Mouse (Mus musculus) stomach, embryonic 14.5 days (tissue): ENCODE data around the gene Grm8. TPM values are rescaled to one million over a fixed set of nuclear protein-coding genes. Genes with fewer than 3 reads are reported as not detected.
A peak's percentile ranks its signal among the peaks of the same experiment; 100 is the strongest.

Experiments used
- ATAC-seq: fragments of 200-750 bp; cut with Nextera tagmentation; 2 replicates; pipeline ENCODE4 v1.8.0; 2017; ENCODE audit warnings: low read depth, moderate TSS enrichment; ENCODE audit not compliant: insufficient number of reproducible peaks, insufficient read depth, low FRiP score
- H3K27ac ChIP-seq: fragments of 300-500 bp; sonication (generic); 2 replicates; pipeline ENCODE4 v1.5.1; 2014; ENCODE audit warnings: mild to moderate bottlenecking, low read length, moderate library complexity, mixed read lengths
- H3K27me3 ChIP-seq: fragments of 300-500 bp; sonication (generic); 2 replicates; pipeline ENCODE4 v1.6.1; 2014; ENCODE audit warnings: low read length, control low read depth, mixed read lengths; ENCODE audit not compliant: control insufficient read depth, insufficient read depth
- H3K36me3 ChIP-seq: fragments of 300-500 bp; sonication (generic); 2 replicates; pipeline ENCODE4 v1.6.1; 2014; ENCODE audit warnings: mild to moderate bottlenecking, control low read depth, low read length, moderate library complexity, mixed read lengths; ENCODE audit not compliant: control insufficient read depth, insufficient read depth
- H3K4me1 ChIP-seq: fragments of 300-500 bp; sonication (generic); 2 replicates; pipeline ENCODE4 v1.6.1; 2014; ENCODE audit warnings: low read length, control low read depth, mixed read lengths; ENCODE audit not compliant: control insufficient read depth, insufficient read depth
- H3K4me2 ChIP-seq: fragments of 300-500 bp; sonication (generic); replicated peaks from 2 replicates; pipeline ENCODE4 v1.6.1; 2014; ENCODE audit warnings: low read depth, low read length, control low read depth
- H3K4me3 ChIP-seq: fragments of 300-500 bp; sonication (generic); 2 replicates; pipeline ENCODE4 v1.5.1; 2014; ENCODE audit warnings: low read depth, low read length, control low read depth
- H3K9ac ChIP-seq: fragments of 300-500 bp; sonication (generic); replicated peaks from 2 replicates; pipeline ENCODE4 v1.6.1; 2014; ENCODE audit warnings: low read depth, mild to moderate bottlenecking, control low read depth, low read length, moderate library complexity, mixed read lengths
- H3K9me3 ChIP-seq: fragments of 300-500 bp; sonication (generic); 2 replicates; pipeline ENCODE4 v1.6.1; 2016; ENCODE audit warnings: low read depth, low read length, control low read depth; ENCODE audit not compliant: control insufficient read depth
- WGBS: fragments of 180-500 bp; shearing (Covaris S2); extraction: QIAGEN DNeasy Blood & Tissue Kit; methylation state at CpG from one replicate; pipeline ENCODE4 v1.1.7; 2014; 5-methylcytosine and 5-hydroxymethylcytosine counted together
- polyA plus RNA-seq: library from polyadenylated mRNA; unstranded; fragments of >200 nt; fragmentation: Nextera tagmentation; extraction: Ambion mirVana; gene quantifications from 2 replicates; pipeline ENCODE4 v1.2.1, GENCODE M21; 2014

Grm8 gene
- polyA plus RNA-seq: 2.1 and 3.1 TPM in 2 replicates

DNA sequence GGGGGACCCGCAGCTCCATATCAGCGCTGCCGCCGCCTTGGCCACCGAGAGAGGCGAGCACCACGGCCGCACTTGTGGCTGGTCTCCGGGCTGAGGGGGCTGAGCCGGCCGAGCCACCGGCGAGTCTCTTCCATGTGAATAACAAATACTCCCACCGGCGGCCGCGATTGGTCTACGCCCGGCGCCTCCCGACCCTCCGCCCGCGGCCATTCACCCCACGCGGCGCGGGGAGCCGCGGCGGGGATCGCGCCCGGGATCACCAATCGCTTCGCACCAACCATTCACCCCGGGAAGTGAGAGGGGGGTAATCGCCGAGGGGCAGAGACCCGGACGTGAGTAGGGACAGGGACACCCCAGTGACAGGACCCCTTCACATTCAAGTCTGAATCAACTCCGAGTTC, at the start of gene Grm8:
Gene Grm8 (minus strand): TSS at position 178 of the 401 bp plus-strand sequence.
- peak within 1 kb of the TSS; percentile 99 for H3K4me2 ChIP-seq
- under 1% methylated on average over 41 of the region's 42 CpGs for WGBS

DNA sequence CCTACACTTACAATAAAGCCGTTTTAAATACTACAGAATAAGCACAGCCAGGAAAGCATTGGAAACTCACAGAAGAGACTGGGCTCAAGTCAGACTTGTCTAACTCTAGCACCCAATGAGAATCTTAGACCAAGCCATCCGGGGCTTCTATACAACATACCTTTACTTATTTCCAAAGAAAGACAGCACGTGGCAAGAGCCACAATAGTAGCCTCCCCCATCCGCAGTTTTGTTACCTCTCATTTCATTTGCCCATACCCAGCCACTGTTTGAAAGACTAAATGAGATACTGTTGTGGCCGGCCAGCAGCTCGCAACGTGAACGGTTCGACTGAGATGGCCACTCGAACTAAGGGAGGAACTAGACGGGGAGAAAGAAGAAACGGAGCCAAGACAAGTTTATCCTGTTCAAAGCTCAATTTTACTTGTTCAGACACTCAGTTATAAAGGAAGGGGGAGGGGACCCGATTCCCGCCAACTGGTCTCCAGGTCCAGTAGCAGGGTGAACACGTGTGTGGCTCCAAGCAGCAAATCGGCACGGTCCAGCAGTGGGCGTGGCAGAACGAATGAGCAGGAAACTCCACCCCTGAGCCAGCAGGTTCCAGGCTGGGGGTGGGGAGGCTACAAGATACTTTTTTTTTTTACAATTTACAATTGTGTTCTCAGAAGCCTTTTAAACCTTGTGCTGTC, 35.0 kb upstream of the Grm8 start:
- no peak for ATAC-seq
- no peak overlapping the region for H3K27ac ChIP-seq
- H3K4me3 ChIP-seq: no peak overlapping the region
- no peaks in the 10 kb centered on the region for H3K36me3 ChIP-seq
- H3K9me3 ChIP-seq: no peaks in the 10 kb centered on the region
- no peak overlapping the region for H3K9ac ChIP-seq
- WGBS: 69% methylated on average over 19 of the region's 19 CpGs
- no peaks in the 10 kb centered on the region for H3K4me1 ChIP-seq
- H3K27me3 ChIP-seq: no peaks in the 10 kb centered on the region
- no peak overlapping the region for H3K4me2 ChIP-seq

More for the DNA sequence above, at the start of gene Grm8:
- peaks cover 22% of the 10 kb centered on the region for H3K27me3 ChIP-seq
- no peaks in the 10 kb centered on the region for H3K9me3 ChIP-seq
- no peak within 1 kb of the TSS for H3K27ac ChIP-seq
- ATAC-seq: peak; percentile 28
- H3K36me3 ChIP-seq: no peaks in the 10 kb centered on the region
- H3K4me3 ChIP-seq: peak within 1 kb of the TSS; percentile 48
- peaks cover 5% of the 10 kb centered on the region; the same call in 1 of the 2 replicates for H3K4me1 ChIP-seq
- H3K9ac ChIP-seq: peak within 1 kb of the TSS; percentile 30

DNA sequence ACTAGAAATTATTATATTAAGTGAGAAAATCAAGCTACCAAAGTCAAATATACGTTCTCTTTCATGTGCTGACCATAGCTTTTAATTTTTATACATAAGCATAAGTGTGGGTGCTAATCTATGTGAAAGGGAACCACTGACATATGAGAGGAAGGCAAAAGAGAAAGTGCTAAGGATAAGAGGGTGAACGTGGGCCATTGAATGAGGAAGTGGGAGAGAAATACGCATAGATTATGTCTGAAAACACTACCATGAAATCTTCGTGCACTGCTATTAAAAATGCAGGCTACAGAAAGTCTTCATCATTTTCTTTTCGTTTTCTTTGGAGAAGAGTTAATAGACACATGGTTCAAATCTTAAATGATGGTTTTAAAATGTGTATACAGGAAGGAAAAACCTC, 25.4 kb upstream of the Grm8 start:
- H3K4me3 ChIP-seq: no peak overlapping the region
- no peaks in the 10 kb centered on the region for H3K27me3 ChIP-seq
- no peaks in the 10 kb centered on the region for H3K4me1 ChIP-seq
- no peak overlapping the region for H3K9ac ChIP-seq
- H3K27ac ChIP-seq: no peak overlapping the region
- no peak overlapping the region for H3K4me2 ChIP-seq
- no peak for ATAC-seq
- H3K36me3 ChIP-seq: no peaks in the 10 kb centered on the region
- no peaks in the 10 kb centered on the region for H3K9me3 ChIP-seq
- WGBS: 81% methylated on average over 5 of the region's 5 CpGs

DNA sequence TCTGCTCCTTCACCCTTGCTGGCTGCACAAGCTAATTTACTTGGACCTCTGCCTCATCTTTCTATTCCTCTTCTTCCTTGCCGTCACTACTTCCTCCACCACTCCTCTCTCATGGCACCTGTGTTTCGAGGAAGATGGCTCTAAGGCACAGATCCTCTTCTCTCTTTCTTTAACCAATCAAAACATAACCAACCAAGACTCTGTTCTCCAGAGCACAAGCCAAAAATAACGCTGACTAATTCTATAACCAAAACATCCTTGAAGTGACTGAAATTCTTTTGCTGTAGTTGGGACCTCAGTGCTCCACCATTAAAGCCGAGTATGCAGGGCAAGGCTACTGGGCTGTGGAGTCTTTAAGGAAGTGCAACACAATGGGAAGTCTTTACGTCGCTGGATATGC, 11.5 kb upstream of the Grm8 start:
- Histone ChIP-seq H3K27me3 (no peaks in the 10 kb centered on the region), H3K9ac (no peak overlapping the region), H3K27ac (no peak overlapping the region), H3K9me3 (no peaks in the 10 kb centered on the region), H3K4me1 (no peaks in the 10 kb centered on the region), H3K4me3 (no peak overlapping the region), H3K36me3 (no peaks in the 10 kb centered on the region), H3K4me2 (no peak overlapping the region)
- 69% methylated on average over 6 of the region's 6 CpGs for WGBS
- no peak for ATAC-seq

DNA sequence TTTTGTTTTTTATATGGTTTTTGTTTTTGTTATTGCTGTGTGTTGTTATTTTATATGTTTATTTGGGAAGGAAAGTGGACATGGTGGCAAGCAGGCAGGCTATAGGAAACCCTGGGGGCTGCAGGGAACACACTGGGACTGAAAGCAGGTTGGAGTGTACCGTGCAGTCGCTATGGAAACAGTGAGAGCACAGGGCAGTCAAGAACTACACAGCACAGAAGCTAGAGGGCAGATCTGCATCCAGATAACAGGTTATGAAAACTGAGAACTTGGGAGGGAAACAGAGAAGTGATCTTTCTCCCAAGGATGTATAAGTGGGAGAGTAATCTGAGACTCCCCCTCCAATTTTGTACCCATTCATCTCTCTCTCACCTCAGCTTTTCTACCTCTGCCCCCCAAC, 7.4 kb upstream of the Grm8 start:
- no peaks in the 10 kb centered on the region for H3K36me3 ChIP-seq
- H3K9ac ChIP-seq: no peak overlapping the region
- no peaks in the 10 kb centered on the region for H3K4me1 ChIP-seq
- 22% methylated on average over 2 of the region's 2 CpGs for WGBS
- H3K9me3 ChIP-seq: no peaks in the 10 kb centered on the region
- ATAC-seq: no peak
- no peaks in the 10 kb centered on the region for H3K27me3 ChIP-seq
- no peak overlapping the region for H3K27ac ChIP-seq
- H3K4me2 ChIP-seq: no peak overlapping the region
- no peak overlapping the region for H3K4me3 ChIP-seq

DNA sequence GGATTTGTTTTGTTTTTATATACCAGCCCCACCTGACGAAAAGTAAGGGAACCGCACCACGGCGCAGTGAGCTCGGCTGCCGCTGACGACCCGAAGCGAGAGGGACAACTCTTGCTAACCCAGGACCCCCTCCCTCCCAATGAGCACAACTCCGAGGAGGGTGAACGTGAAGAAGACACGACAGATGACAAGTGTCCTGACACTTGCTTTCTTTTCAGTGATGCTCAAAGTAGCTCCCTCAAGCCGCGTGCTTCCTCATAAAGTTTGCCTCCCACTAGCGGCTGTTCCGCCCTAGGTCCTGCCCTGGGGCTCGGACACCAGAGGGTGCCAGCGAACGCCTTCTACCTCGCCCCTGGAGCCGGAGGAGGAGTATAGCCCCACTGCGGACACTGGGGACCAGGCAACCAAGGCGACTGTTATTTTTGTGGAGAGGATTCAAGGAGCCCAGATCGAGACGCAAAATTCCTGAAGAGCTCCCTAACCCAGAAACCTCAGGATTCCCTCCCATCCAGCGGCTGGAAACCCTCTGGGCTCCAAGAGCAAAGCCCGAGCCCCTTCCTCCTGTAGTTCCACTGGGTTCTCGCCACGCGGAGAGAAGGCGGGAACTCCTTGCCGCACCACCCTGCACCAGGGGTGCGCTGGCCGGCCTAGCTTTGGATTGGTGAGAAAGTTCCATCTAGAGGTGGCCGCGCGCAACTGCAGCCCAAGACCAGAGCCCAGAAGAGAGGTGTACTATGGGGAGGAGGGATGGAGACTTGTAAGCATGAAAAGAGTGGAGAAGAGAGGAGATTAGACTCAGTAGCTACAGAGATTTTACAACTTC, 644 bp upstream of the Grm8 start:
- no peak overlapping the region for H3K27ac ChIP-seq
- peak overlapping the region; percentile 99 for H3K4me2 ChIP-seq
- H3K27me3 ChIP-seq: peaks cover 22% of the 10 kb centered on the region
- H3K36me3 ChIP-seq: no peaks in the 10 kb centered on the region
- H3K4me3 ChIP-seq: peak overlapping the region; percentile 48
- peak; percentile 89 for ATAC-seq
- peaks cover 5% of the 10 kb centered on the region; the same call in 1 of the 2 replicates for H3K4me1 ChIP-seq
- no peaks in the 10 kb centered on the region for H3K9me3 ChIP-seq
- WGBS: under 1% methylated on average over 37 of the region's 37 CpGs
- 0 out of 2 replicates have a peak overlapping the region, but pooled peaks have one; percentile 30 for H3K9ac ChIP-seq

DNA sequence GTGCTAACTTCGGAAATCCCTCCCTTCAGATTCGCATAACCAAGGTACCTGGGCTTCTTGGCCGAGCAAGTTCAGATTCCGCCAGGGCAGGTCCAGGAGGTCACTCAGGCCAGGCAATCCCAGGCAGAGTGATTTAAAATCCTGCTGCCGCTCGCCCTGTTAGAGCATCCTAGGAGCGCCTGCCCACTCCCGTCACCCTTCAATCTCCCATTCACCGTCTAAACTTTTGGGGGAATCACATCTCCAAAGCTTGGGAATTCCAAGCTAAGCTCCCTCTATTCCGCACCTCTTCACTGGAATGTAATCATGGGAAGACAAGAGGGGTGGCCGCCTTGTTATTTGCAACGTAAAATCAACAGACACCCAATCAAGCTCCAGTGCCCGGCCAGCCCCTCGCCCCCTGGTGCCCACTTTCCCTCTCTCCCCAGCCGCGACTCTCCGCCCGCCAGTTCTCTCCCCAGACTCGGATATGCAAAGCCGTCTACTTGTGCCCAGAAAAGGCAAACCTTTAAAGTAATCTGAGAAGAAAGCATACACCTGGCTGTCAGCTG, 652 bp downstream of the Grm8 start:
- Histone ChIP-seq H3K9ac (peak overlapping the region; percentile 30; the same call in 1 of the 2 replicates), H3K27ac (no peak overlapping the region), H3K4me1 (peaks cover 5% of the 10 kb centered on the region; the same call in 1 of the 2 replicates), H3K27me3 (peaks cover 22% of the 10 kb centered on the region), H3K9me3 (no peaks in the 10 kb centered on the region), H3K36me3 (no peaks in the 10 kb centered on the region), H3K4me2 (peak overlapping the region; percentile 99), H3K4me3 (peak overlapping the region; percentile 48)
- no peak for ATAC-seq
- WGBS: under 1% methylated on average over 20 of the region's 20 CpGs

DNA sequence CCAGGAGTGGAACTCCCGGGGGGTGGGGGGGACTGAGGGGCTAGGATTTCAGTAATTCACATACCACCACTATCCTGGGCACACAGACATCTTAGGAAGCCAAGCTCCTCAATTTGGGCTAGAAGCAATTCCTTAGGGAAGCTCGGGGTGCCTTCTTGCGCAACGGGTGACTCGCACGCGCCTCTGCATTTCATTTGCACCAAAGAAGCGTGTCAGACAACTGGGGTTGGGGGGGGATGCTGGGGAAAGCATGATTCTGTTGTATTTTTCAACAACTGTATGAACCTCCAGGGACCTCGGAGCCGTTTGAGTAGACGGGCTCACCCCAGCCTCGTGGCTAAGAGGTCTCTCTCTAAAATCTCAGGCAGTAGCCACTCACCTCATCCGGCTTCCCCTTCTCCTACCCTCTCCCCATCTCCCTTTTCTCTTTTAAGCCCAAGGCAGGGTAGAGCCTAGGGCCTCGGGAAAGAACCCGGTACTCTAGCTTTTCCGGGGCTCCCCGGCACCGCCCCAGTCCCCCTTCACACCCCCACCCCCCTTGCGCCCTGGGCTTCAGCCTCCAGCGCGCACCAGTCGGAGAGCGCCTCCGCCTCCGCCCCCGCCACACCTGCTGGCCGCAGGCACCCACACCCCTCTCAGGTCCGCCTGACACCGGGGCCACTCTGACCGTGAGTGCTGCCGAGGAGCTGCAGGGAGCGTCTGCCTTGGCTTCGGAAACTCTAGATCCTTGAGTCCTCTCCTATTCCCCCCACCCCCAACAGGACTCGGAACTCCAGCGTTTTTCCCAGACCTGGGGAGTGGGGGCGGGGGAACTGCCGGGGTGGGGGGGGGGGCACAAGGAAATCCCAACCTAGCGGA, 1.5 kb downstream of the Grm8 start:
- 2% methylated on average over 38 of the region's 38 CpGs for WGBS
- Histone ChIP-seq H3K9ac (no peak overlapping the region), H3K4me3 (peak overlapping the region; percentile 48), H3K4me1 (peaks cover 5% of the 10 kb centered on the region; the same call in 1 of the 2 replicates), H3K9me3 (no peaks in the 10 kb centered on the region), H3K27me3 (peaks cover 22% of the 10 kb centered on the region), H3K36me3 (no peaks in the 10 kb centered on the region), H3K27ac (no peak overlapping the region), H3K4me2 (peak overlapping the region; percentile 99)
- ATAC-seq: no peak; the same call in 1 of the 2 replicates
